Mouse (Mus musculus): ENCODE measurements around the gene Cryaa. TPM values are rescaled to one million over a fixed set of nuclear protein-coding genes. Genes with fewer than 3 reads are reported as not detected.

Cryaa gene
- polyA plus RNA-seq, 1 experiment = 0.21 TPM

GRCm38 (mm10) chr17:31698347-31698746 is 20.7 kb downstream of the Cryaa start:
- no peak for DNase-seq (ENCODE audit: low read depth, low spot score)
- WGBS = 68% methylated on average over 11 of the region's 11 CpGs

GRCm38 (mm10) chr17:31703276-31703980 is 25.8 kb downstream of the Cryaa start:
- 62% methylated on average over 6 of the region's 6 CpGs for WGBS
- DNase-seq (ENCODE audit: low read depth, low spot score) = no peak

DNA sequence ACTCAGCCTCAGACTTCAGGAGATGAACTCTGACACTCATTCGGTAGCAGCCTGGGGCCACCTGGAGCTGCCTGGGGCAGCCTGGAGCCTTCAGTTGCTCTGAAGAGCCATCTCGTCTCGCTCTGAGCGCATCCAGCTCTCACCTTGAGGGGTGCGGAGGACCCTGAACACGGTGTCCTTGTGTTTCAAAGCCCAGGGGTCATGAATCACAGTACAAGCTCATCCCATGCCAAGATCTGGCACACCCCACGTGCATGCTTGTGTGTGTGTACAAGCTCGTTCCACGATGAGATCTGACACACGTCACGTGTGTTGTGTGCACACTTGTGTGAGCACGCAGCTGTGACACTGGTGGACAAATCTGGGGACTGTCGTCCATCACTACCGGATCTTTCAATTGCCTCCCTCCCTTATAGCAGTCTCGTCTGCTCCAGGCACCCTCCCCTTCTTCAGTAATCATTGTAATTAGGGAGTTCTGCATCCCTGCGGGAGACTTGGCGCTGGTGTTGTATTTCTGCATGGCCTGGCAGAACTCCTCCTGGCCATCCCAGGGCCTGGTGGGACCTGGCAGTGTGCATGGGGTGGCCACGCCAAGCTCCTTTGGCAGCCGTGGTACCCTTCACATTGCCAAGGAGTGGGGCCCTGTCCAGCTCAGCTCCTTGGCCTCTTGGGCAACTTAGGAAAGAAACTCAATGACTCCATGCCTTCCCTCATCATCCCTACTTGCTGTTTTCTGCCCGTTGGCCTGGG is 27.8 kb downstream of the Cryaa start:
- DNase-seq (ENCODE audit: low read depth, low spot score) = no peak
- WGBS = 75% methylated on average over 20 of the region's 20 CpGs

DNA sequence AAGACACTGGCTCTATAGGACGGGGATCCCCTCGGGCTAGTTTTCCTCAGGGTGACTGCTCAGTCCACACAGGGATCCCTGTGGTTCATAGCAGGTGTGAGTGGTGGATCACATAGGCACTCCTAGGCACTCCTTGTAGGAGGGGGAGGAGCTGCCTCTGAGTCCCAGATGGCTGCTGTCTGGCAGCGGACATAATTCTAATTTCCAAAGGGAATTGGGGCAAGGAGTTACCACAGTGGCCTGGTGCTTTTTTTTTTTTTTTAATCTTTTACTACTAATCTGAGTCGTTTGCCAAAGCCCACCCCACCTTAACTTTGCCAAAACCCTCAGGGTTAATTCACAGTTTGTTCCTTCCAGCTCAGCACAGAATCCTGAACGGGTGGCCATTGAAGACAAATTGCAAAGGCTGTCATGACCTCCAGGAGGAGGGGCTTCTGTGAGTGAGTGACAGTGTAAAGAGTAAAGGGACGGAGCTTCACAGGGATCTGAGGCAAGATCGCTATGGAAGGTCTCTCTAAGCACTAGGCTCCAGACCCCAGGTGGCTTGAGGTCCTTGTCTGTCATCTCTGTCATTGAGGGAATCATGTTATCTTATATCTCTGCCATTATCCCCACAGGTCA is 31.6 kb downstream of the Cryaa start:
- WGBS = 64% methylated on average over 7 of the region's 7 CpGs
- DNase-seq (ENCODE audit: low read depth, low spot score) = no peak

GRCm38 (mm10) chr17:31710455-31710854 is 32.8 kb downstream of the Cryaa start:
- WGBS = 77% methylated on average over 8 of the region's 8 CpGs
- no peak for DNase-seq (ENCODE audit: low read depth, low spot score)

DNA sequence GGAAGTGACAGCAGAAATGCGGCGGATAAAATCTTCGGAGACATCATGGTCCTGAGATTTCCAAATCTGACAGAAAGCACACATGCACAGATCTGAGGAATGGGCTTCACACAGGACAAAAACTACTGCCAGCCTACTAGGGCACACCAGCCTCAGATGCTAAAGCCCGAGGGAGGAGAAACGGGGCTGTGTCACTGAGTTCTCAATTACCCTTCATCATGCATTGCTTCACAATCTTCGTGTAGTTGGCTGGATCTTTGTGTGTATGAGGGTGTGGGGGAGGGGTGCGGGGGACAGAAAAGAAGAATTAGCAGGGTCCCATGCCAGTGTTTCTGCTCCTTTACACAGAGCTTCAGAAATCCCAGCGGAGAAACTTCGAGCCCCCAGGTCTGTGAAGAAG is 36.1 kb downstream of the Cryaa start:
- no peak for DNase-seq (ENCODE audit: low read depth, low spot score)
- WGBS = 65% methylated on average over 9 of the region's 9 CpGs

DNA sequence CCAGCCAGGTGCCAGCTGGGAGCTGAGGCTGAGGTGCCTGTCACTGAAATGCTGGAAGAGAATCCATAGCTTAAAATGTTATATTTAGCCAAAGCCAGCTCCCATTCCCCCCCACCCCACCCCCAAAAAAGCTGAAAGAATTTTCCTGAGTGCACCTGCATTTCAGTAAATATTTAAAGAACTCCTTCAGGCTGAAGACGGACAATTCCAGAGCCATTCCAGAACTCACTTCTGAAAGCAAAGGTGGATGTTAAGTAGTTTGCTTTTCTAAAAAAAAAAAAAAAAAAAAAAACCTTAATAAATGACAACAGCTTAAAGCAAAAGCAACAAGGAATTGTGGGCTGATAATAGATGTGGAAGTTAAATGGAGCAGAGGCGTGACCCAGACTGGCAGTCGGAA is 36.5 kb downstream of the Cryaa start:
- 49% methylated on average over 3 of the region's 3 CpGs for WGBS

GRCm38 (mm10) chr17:31715006-31715405 is 37.4 kb downstream of the Cryaa start:
- WGBS = 89% methylated on average over 11 of the region's 11 CpGs
- no peak for DNase-seq (ENCODE audit: low read depth, low spot score)

More for the DNA sequence above, 36.5 kb downstream of the Cryaa start:
- DNase-seq (ENCODE audit: low read depth, low spot score) = no peak

DNA sequence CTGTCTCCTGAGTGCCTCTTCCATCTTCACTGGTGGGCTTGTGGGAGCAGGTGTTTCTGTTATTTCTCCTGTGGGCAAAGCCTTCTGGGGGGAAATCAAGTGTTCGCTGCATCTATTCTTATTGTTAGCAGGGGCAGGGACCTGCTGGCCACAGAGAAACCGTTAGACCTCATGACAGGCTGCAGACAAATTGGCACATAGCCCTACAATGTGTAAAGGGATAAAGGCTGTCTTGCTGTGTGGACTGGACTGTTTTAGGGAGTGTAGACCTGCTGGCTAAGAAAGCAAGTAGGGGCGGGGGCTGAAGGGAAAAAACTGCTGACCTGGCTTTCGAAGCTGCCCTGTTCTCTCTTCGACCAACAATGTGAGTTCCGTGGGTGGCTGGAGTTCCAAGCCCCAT is 44.0 kb downstream of the Cryaa start:
- DNase-seq (ENCODE audit: low read depth, low spot score) = no peak
- 82% methylated on average over 6 of the region's 6 CpGs for WGBS

DNA sequence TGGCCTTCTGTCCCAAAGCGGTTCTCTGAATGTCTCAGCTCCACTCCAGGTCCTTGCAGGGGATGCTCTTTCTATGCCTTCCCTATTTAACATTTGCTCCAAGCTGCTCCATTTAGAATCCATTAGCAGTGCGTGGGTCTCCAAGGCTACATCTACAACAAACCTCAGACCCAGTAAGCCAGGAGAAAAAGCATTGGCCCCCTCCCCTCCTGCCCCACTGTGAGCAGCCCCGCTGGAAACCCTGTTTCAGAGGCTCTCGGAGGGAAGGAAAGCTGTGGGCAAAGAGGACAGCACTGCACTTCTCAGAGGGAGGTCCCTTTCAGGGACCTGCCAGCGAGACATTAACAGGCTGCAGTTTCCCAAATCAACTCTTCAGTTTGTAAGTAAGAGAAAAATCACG is 47.8 kb downstream of the Cryaa start:
- 64% methylated on average over 6 of the region's 6 CpGs for WGBS

DNA sequence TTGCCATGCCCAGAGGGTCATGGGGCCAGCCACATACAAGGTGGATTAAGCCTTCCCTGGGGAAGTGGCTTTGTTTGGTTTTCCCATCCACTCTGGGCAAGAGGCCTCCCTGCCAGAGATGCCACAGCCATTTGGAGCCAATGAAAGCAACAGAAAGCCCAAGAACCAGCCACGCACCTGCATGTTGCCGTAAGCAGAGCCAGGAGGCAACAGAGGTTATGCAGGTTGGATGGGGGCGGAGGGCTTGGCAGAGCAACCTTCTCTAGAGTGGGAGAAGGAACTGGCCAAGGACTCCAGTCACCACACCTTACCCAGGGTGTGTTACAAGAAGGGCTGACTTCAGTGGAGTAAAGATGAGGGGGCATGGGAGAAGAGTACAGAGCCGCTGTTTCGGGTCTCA is 48.6 kb downstream of the Cryaa start:
- WGBS = 89% methylated on average over 5 of the region's 5 CpGs
- DNase-seq (ENCODE audit: low read depth, low spot score) = no peak

More for the DNA sequence above, 47.8 kb downstream of the Cryaa start:
- DNase-seq (ENCODE audit: low read depth, low spot score) = no peak

DNA sequence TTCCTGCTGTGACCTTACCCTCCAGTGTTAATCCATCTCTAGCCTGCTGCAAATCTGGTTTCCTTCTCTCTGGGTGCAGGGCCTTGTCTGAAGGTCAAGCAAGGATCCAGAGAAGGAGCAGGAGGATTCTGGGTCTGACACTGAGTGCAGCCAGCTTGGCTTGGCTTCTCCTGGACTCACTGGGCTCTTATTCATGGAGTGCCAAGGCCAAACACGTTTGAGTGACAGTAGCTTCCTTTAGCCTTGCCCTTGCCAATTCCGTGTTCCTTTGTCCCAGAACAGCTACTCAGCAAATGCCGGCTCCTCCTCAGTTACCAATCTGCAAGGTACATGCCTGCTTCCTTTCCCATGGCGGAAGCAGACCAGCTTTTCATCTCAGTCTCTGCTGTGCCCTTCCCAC is 49.6 kb downstream of the Cryaa start:
- WGBS = 71% methylated on average over 4 of the region's 4 CpGs
- DNase-seq (ENCODE audit: low read depth, low spot score) = no peak

GRCm38 (mm10) chr17:31728043-31728442 is 50.4 kb downstream of the Cryaa start:
- 80% methylated on average over 4 of the region's 4 CpGs for WGBS
- no peak for DNase-seq (ENCODE audit: low read depth, low spot score)

DNA sequence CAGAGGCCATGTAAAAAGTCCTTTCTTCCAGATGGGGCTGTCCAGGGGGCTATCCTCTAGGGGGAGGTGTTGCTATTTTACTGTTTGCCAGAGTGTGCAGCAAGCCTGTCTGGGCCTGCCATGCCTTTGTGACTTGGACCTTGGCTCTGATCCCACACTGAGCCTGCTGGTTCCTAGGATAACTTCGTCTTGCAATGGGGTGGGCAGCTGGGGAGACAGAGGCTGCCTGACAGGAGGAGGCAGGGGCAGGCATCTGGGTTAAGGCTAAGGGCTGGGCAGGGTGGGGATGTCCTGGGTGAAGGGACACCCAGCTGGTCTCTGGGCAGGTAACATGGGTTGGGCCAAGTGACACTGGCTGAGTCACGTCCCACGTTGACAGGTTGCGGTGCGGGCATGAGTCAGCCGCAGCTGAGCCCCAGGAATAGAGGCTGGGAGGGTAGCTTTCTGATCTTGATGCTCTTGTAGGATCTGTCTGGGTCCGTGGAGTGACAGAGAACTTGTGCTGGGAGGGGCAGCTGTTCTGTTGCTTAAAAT is 51.4 kb downstream of the Cryaa start:
- DNase-seq (ENCODE audit: low read depth, low spot score) = no peak
- WGBS = 23% methylated on average over 7 of the region's 7 CpGs

GRCm38 (mm10) chr17:31731038-31731437 is 53.4 kb downstream of the Cryaa start:
- DNase-seq (ENCODE audit: low read depth, low spot score) = no peak
- WGBS = 53% methylated on average over 6 of the region's 6 CpGs

Other genes with a start within 250 kb of the Cryaa start
- 20.7 and 22.7 TPM in 2 replicates for gene Wdr4, start 157.8 kb upstream of the Cryaa start, polyA plus RNA-seq (2012; rRNA removed)
- gene Ndufv3, start 157.7 kb upstream of the Cryaa start, polyA plus RNA-seq (2012; rRNA removed) = 257 and 281 TPM in 2 replicates
- gene Pknox1, start 113.1 kb upstream of the Cryaa start, polyA plus RNA-seq (2012; rRNA removed) = 11.6 and 21.1 TPM in 2 replicates
- 2.9 and 3.0 TPM in 2 replicates for gene Cbs, start 40.6 kb upstream of the Cryaa start, polyA plus RNA-seq (2012; rRNA removed)
- gene U2af1, start 18.9 kb upstream of the Cryaa start, polyA plus RNA-seq (2012; rRNA removed) = 62.0 and 65.5 TPM in 2 replicates
- gene Sik1, start 178.0 kb downstream of the Cryaa start, polyA plus RNA-seq (2012; rRNA removed) = 4.7 and 11.2 TPM in 2 replicates